Mouse (Mus musculus): Measurements from ENCODE around the gene Ssr2.

The Ssr2 gene

GRCm38 (mm10) chr3:88541622-88542401 is 33.9 kb upstream of the Ssr2 start:
- no peak for DNase-seq (ENCODE audit: low read depth)

GRCm38 (mm10) chr3:88542486-88542885 is 33.2 kb upstream of the Ssr2 start:
- no peak for DNase-seq (ENCODE audit: low read depth)

- no peak for DNase-seq (ENCODE audit: low read depth)
Measured at GRCm38 (mm10) chr3:88543174-88543573, 32.5 kb upstream of the Ssr2 start.

GRCm38 (mm10) chr3:88543651-88544410 is 31.8 kb upstream of the Ssr2 start:
- DNase-seq (ENCODE audit: low read depth) = no peak

- peak; percentile 57 for DNase-seq (ENCODE audit: low read depth)
Measured at GRCm38 (mm10) chr3:88544514-88544913, 31.2 kb upstream of the Ssr2 start.

- DNase-seq (ENCODE audit: low read depth) = no peak
Measured at GRCm38 (mm10) chr3:88544955-88545591, 30.6 kb upstream of the Ssr2 start.

- no peak for DNase-seq (ENCODE audit: low read depth)
Measured at GRCm38 (mm10) chr3:88546674-88547418, 28.8 kb upstream of the Ssr2 start.

GRCm38 (mm10) chr3:88548180-88548917 is 27.3 kb upstream of the Ssr2 start, which contains the start of gene Rab25:
Gene Rab25, minus strand, starts transcription at chr3:88548300.
- DNase-seq (ENCODE audit: low read depth) = no peak

- DNase-seq (ENCODE audit: low read depth) = no peak
Measured at GRCm38 (mm10) chr3:88551586-88551985, 24.1 kb upstream of the Ssr2 start.

GRCm38 (mm10) chr3:88552082-88552645 is 23.5 kb upstream of the Ssr2 start:
- DNase-seq (ENCODE audit: low read depth) = no peak

GRCm38 (mm10) chr3:88552676-88553524 is 22.8 kb upstream of the Ssr2 start, which contains the start of gene Lamtor2:
Gene Lamtor2, minus strand, starts transcription at chr3:88553074.
- DNase-seq (ENCODE audit: low read depth) = peak; percentile 99

- peak; percentile 97 for DNase-seq (ENCODE audit: low read depth)
Measured at GRCm38 (mm10) chr3:88553525-88553879, 22.2 kb upstream of the Ssr2 start, which contains the start of gene Ubqln4. Gene Ubqln4, plus strand, starts transcription at chr3:88553758.

GRCm38 (mm10) chr3:88553880-88554586 is 21.6 kb upstream of the Ssr2 start:
- peak; percentile 67 for DNase-seq (ENCODE audit: low read depth)

- no peak for DNase-seq (ENCODE audit: low read depth)
Measured at GRCm38 (mm10) chr3:88555069-88555605, 20.5 kb upstream of the Ssr2 start.

- no peak for DNase-seq (ENCODE audit: low read depth)
Measured at GRCm38 (mm10) chr3:88555731-88556130, 19.9 kb upstream of the Ssr2 start.

- no peak for DNase-seq (ENCODE audit: low read depth)
Measured at GRCm38 (mm10) chr3:88556616-88557015, 19.1 kb upstream of the Ssr2 start.

GRCm38 (mm10) chr3:88559596-88559995 is 16.1 kb upstream of the Ssr2 start:
- no peak for DNase-seq (ENCODE audit: low read depth)

GRCm38 (mm10) chr3:88561989-88562388 is 13.7 kb upstream of the Ssr2 start:
- DNase-seq (ENCODE audit: low read depth) = peak; percentile 28

GRCm38 (mm10) chr3:88563442-88563841 is 12.2 kb upstream of the Ssr2 start:
- DNase-seq (ENCODE audit: low read depth) = no peak
